8 mouse cellular contexts compared by ENCODE assay signal in the genomic region with DNA sequence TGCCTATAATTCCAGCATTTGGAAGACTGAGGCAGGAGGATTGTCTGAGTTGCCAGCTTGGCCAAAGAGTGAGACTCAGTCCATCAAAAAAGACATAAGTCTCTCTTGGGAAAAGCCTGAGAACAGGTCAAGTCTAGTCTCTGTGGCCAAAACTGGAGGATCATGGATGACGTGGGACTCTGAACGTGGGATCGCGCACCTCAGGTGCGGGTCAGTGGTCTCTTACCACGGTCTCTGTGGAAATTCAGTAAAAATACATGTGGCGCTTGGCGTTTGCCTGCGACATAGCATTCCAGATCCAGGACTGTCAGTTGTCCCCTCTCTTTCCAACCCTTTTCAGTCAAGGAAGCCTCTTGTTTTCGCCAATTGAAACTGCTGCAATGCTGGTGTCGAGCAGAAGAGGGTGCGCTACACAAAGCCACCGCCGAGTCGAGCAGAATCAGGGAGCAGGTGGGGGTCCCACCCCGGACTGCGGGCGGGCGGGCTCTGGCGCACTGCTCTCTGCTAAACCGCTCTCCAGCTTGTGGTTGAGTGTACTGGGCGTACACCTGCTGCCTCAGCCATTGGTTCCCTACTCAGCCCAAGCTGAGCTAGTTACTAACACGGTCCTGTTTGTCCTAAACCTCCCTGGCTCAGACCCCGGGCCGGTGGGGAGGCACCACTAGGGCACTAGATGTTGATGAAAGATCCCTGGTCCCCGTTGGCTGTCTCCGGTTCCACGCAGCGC. TPM values are rescaled to one million over a fixed set of nuclear protein-coding genes. Genes with fewer than 3 reads are reported as not detected.
DNase-seq lines count a peak whose midpoint lies in the region; ATAC-seq and TF ChIP-seq lines count a peak whose summit lies in the region.

No protein-coding gene starts in this region.

- TF ChIP-seq EP300 in liver, postnatal 0 days (IDR thresholded peaks at IDR 0.05; ENCODE audit: low read depth) = no peak

- peak; percentile 54 to 66 for DNase-seq in heart, postnatal 14 days
- peak; percentile 76 for DNase-seq in layer of hippocampus, adult 11-12 months (ENCODE audit: low spot score)
- peak; percentile 53 for DNase-seq in liver, postnatal 0 days
- peak; percentile 72 for DNase-seq in neural tube, embryonic 11.5 days (ENCODE audit: low spot score)
- DNase-seq in thymus, postnatal 36 days = peak; percentile 89 to 92

- H3K4me3 ChIP-seq in E14TG2a.4 (replicated peaks; ENCODE audit: low read length) = peak overlapping the region; percentile 62
- peak overlapping the region; percentile 37 for H3K4me3 ChIP-seq in brown adipose tissue, adult 24 weeks (ENCODE audit: insufficient read depth, low read depth, low read length)
- H3K4me3 ChIP-seq in forebrain, embryonic 13.5 days = peak overlapping the region; percentile 21
- H3K4me3 ChIP-seq in liver, postnatal 0 days (ENCODE audit: low read depth, low read length) = peak overlapping the region; percentile 24; the same call in 1 of the 2 replicates
- H3K4me3 ChIP-seq in neural tube, embryonic 11.5 days (ENCODE audit: low read depth, low read length) = no peak overlapping the region

- ATAC-seq in forebrain, embryonic 13.5 days = peak; percentile 91
- peak; percentile 62 for ATAC-seq in liver, postnatal 0 days
- peak; percentile 82 for ATAC-seq in neural tube, embryonic 11.5 days (ENCODE audit: insufficient read depth, low FRiP score, low TSS enrichment)

- peaks cover 58% of the 10 kb centered on the region for H3K4me1 ChIP-seq in E14TG2a.4 (replicated peaks; ENCODE audit: low read depth, low read length)
- no peaks in the 10 kb centered on the region for H3K4me1 ChIP-seq in brown adipose tissue, adult 24 weeks (ENCODE audit: control insufficient read depth, insufficient read depth, insufficient read length, low read length)
- peaks cover 13% of the 10 kb centered on the region for H3K4me1 ChIP-seq in forebrain, embryonic 13.5 days
- H3K4me1 ChIP-seq in liver, postnatal 0 days (ENCODE audit: insufficient read depth) = peaks cover 4% of the 10 kb centered on the region; the same call in 1 of the 2 replicates
- H3K4me1 ChIP-seq in neural tube, embryonic 11.5 days (ENCODE audit: control insufficient read depth, insufficient read depth, low read length) = 0 out of 2 replicates have a peak, but pooled peaks cover 6% of the 10 kb centered on the region

- peak overlapping the region; percentile 41 for H3K9ac ChIP-seq in forebrain, embryonic 13.5 days
- no peak overlapping the region for H3K9ac ChIP-seq in liver, postnatal 0 days (replicated peaks)
- H3K9ac ChIP-seq in neural tube, embryonic 11.5 days (ENCODE audit: low read length) = peak overlapping the region; percentile 50

- intact Hi-C loops in heart, postnatal 14 days (cut with DNase I) = no loop called here

- H3K4me2 ChIP-seq in forebrain, embryonic 13.5 days = peak overlapping the region; percentile 53
- peak overlapping the region; percentile 67 for H3K4me2 ChIP-seq in liver, postnatal 0 days (ENCODE audit: low read depth, low read length)
- peak overlapping the region; percentile 36 for H3K4me2 ChIP-seq in neural tube, embryonic 11.5 days (ENCODE audit: low read depth)

- 14% methylated on average over 29 of the region's 29 CpGs for WGBS in forebrain, embryonic 13.5 days
- WGBS in liver, postnatal 0 days (ENCODE audit: insufficient replicate concordance) = 16% methylated on average over 29 of the region's 29 CpGs
- WGBS in neural tube, embryonic 11.5 days = 18% methylated on average over 29 of the region's 29 CpGs

- H3K27me3 ChIP-seq in E14TG2a.4 (ENCODE audit: insufficient read depth, low read length) = peaks cover 5% of the 10 kb centered on the region
- H3K27me3 ChIP-seq in forebrain, embryonic 13.5 days = no peaks in the 10 kb centered on the region
- H3K27me3 ChIP-seq in liver, postnatal 0 days (ENCODE audit: insufficient read depth, low read length) = no peaks in the 10 kb centered on the region
- no peaks in the 10 kb centered on the region for H3K27me3 ChIP-seq in neural tube, embryonic 11.5 days (ENCODE audit: control insufficient read depth, insufficient read depth, low read length)

- H3K36me3 ChIP-seq in E14TG2a.4 (ENCODE audit: insufficient read depth, low read length) = no peaks in the 10 kb centered on the region
- peaks cover 20% of the 10 kb centered on the region for H3K36me3 ChIP-seq in forebrain, embryonic 13.5 days (ENCODE audit: poor library complexity, severe bottlenecking)
- no peaks in the 10 kb centered on the region for H3K36me3 ChIP-seq in liver, postnatal 0 days (replicated peaks; ENCODE audit: insufficient read depth, low read length)
- no peaks in the 10 kb centered on the region; the same call in 1 of the 2 replicates for H3K36me3 ChIP-seq in neural tube, embryonic 11.5 days (ENCODE audit: control insufficient read depth, insufficient read depth, low read length)

- no peaks in the 10 kb centered on the region for H3K9me3 ChIP-seq in E14TG2a.4 (ENCODE audit: low read length)
- H3K9me3 ChIP-seq in forebrain, embryonic 13.5 days (replicated peaks) = no peaks in the 10 kb centered on the region
- no peaks in the 10 kb centered on the region for H3K9me3 ChIP-seq in liver, postnatal 0 days (ENCODE audit: low read length)
- no peaks in the 10 kb centered on the region for H3K9me3 ChIP-seq in neural tube, embryonic 11.5 days (ENCODE audit: control insufficient read depth, low read length)

- no peak overlapping the region for H3K27ac ChIP-seq in brown adipose tissue, adult 24 weeks (replicated peaks; ENCODE audit: low read depth, low read length)
- peak overlapping the region; percentile 68; the same call in 1 of the 2 replicates for H3K27ac ChIP-seq in forebrain, embryonic 13.5 days
- H3K27ac ChIP-seq in liver, postnatal 0 days (ENCODE audit: low read depth) = no peak overlapping the region
- H3K27ac ChIP-seq in neural tube, embryonic 11.5 days (ENCODE audit: low read depth, low read length) = 0 out of 2 replicates have a peak overlapping the region, but pooled peaks have one; percentile 3

- peak; percentile 48 for TF ChIP-seq CTCF in E14TG2a.4 (conservative IDR thresholded peaks at IDR 0.05; ENCODE audit: low read length)
- TF ChIP-seq CTCF in liver, postnatal 0 days (IDR thresholded peaks at IDR 0.05; ENCODE audit: low read depth) = peak; percentile 63

RNA-seq across cellular contexts. Expression of gene Agtrap, which starts 14.1 kb away (rescaled TPM):
- polyA plus RNA-seq in brown adipose tissue, adult 24 weeks (2012; ENCODE audit: insufficient read depth, insufficient read length, missing spikeins) = 8.1 and 8.2 TPM in 2 replicates
- polyA plus RNA-seq in forebrain, embryonic 13.5 days (2015; fragmentation: Nextera tagmentation; extraction: Ambion mirVana) = 6.9 and 8.3 TPM in 2 replicates
- total RNA-seq in heart, postnatal 14 days (2021) = 10 to 100 TPM; 36.4 to 38.5 TPM
- polyA plus RNA-seq in liver, postnatal 0 days (2015; fragmentation: Nextera tagmentation; extraction: Ambion mirVana) = 10.4 and 10.8 TPM in 2 replicates
- 9.1 and 10.7 TPM in 2 replicates for polyA plus RNA-seq in neural tube, embryonic 11.5 days (2014; fragmentation: Nextera tagmentation; extraction: Ambion mirVana)

RNA-seq across cellular contexts. Expression of gene Mad2l2, which starts 28.2 kb away (rescaled TPM):
- polyA plus RNA-seq in brown adipose tissue, adult 24 weeks (2012; ENCODE audit: insufficient read depth, insufficient read length, missing spikeins) = 21.6 and 26.2 TPM in 2 replicates
- polyA plus RNA-seq in forebrain, embryonic 13.5 days (2015; fragmentation: Nextera tagmentation; extraction: Ambion mirVana) = 96.6 and 107 TPM in 2 replicates
- total RNA-seq in heart, postnatal 14 days (2021) = 10 to 100 TPM; 11.5 to 12.5 TPM
- 16.9 and 18.8 TPM in 2 replicates for polyA plus RNA-seq in liver, postnatal 0 days (2015; fragmentation: Nextera tagmentation; extraction: Ambion mirVana)
- 71.7 and 78.3 TPM in 2 replicates for polyA plus RNA-seq in neural tube, embryonic 11.5 days (2014; fragmentation: Nextera tagmentation; extraction: Ambion mirVana)

RNA-seq across cellular contexts. Expression of gene Draxin, which starts 28.5 kb away (rescaled TPM):
- not detected in 2 replicates for polyA plus RNA-seq in brown adipose tissue, adult 24 weeks (2012; ENCODE audit: insufficient read depth, insufficient read length, missing spikeins)
- 11.7 and 12.5 TPM in 2 replicates for polyA plus RNA-seq in forebrain, embryonic 13.5 days (2015; fragmentation: Nextera tagmentation; extraction: Ambion mirVana)
- total RNA-seq in heart, postnatal 14 days (2021) = under 1 TPM; 0.05 to 0.07 TPM
- polyA plus RNA-seq in liver, postnatal 0 days (2015; fragmentation: Nextera tagmentation; extraction: Ambion mirVana) = 0.04 and 0.05 TPM in 2 replicates
- 9.8 and 10.5 TPM in 2 replicates for polyA plus RNA-seq in neural tube, embryonic 11.5 days (2014; fragmentation: Nextera tagmentation; extraction: Ambion mirVana)

RNA-seq across cellular contexts. Expression of gene Fbxo6, which starts 50.0 kb away (rescaled TPM):
- polyA plus RNA-seq in brown adipose tissue, adult 24 weeks (2012; ENCODE audit: insufficient read depth, insufficient read length, missing spikeins) = 37.2 and 41.9 TPM in 2 replicates
- 14.2 and 16.7 TPM in 2 replicates for polyA plus RNA-seq in forebrain, embryonic 13.5 days (2015; fragmentation: Nextera tagmentation; extraction: Ambion mirVana)
- 10 to 100 TPM; 28.3 to 30.6 TPM for total RNA-seq in heart, postnatal 14 days (2021)
- 30.1 and 32.0 TPM in 2 replicates for polyA plus RNA-seq in liver, postnatal 0 days (2015; fragmentation: Nextera tagmentation; extraction: Ambion mirVana)
- 11.7 and 13.9 TPM in 2 replicates for polyA plus RNA-seq in neural tube, embryonic 11.5 days (2014; fragmentation: Nextera tagmentation; extraction: Ambion mirVana)

RNA-seq across cellular contexts. Expression of gene Fbxo44, which starts 58.3 kb away (rescaled TPM):
- polyA plus RNA-seq in brown adipose tissue, adult 24 weeks (2012; ENCODE audit: insufficient read depth, insufficient read length, missing spikeins) = 9.1 and 21.6 TPM in 2 replicates
- polyA plus RNA-seq in forebrain, embryonic 13.5 days (2015; fragmentation: Nextera tagmentation; extraction: Ambion mirVana) = 62.4 and 71.9 TPM in 2 replicates
- 10 to 100 TPM in 1 of 2 experiments, 1 to 10 TPM in 1; 9.9 to 11.0 TPM for total RNA-seq in heart, postnatal 14 days (2021)
- polyA plus RNA-seq in liver, postnatal 0 days (2015; fragmentation: Nextera tagmentation; extraction: Ambion mirVana) = 0.81 and 0.97 TPM in 2 replicates
- 59.6 and 60.8 TPM in 2 replicates for polyA plus RNA-seq in neural tube, embryonic 11.5 days (2014; fragmentation: Nextera tagmentation; extraction: Ambion mirVana)

Comparison
In these comparisons a context has a peak if more than half of its experiments do, and no peak if none do; other contexts are left out.
1. H3K27ac ChIP-seq: peak in forebrain, embryonic 13.5 days (single experiment) and neural tube, embryonic 11.5 days (single experiment); none in brown adipose tissue, adult 24 weeks (single experiment) and liver, postnatal 0 days (single experiment).
2. Peak in every context shown above with its lines, with median percentiles within 50 percentile points of each other: ATAC-seq, H3K4me2 ChIP-seq and DNase-seq.